9 mouse cellular contexts compared by ENCODE assay signal in genomic region chr17:46618394-46618768, GRCm38 (mm10). TPM values are rescaled to one million over a fixed set of nuclear protein-coding genes. Genes with fewer than 3 reads are reported as not detected.
DNase-seq lines count a peak whose midpoint lies in the region; ATAC-seq lines count a peak whose summit lies in the region.
"Had no signal": no experiment of that assay in that cellular context is flagged by ENCODE, and none has a peak within 500 bp of the region (broad histone marks: within the 10 kb centered on the region; RNA-seq: fewer than 3 reads in every experiment).

No protein-coding gene starts in this region.

- no peaks in the 10 kb centered on the region for H3K27me3 ChIP-seq in lung, embryonic 15.5 days
- no peaks in the 10 kb centered on the region for H3K27me3 ChIP-seq in forebrain, embryonic 14.5 days (replicated peaks; ENCODE audit: control insufficient read depth, insufficient read depth, low read length)
- H3K27me3 ChIP-seq in limb, embryonic 12.5 days, result no peaks in the 10 kb centered on the region
- H3K27me3 ChIP-seq in stomach, embryonic 15.5 days (replicated peaks), result no peaks in the 10 kb centered on the region
- H3K27me3 ChIP-seq: liver, embryonic 15.5 days had no signal

- H3K36me3 ChIP-seq in lung, embryonic 15.5 days, result no peaks in the 10 kb centered on the region
- no peaks in the 10 kb centered on the region for H3K36me3 ChIP-seq in forebrain, embryonic 14.5 days (ENCODE audit: control insufficient read depth, insufficient read depth, low read length)
- H3K36me3 ChIP-seq in limb, embryonic 12.5 days, result no peaks in the 10 kb centered on the region
- H3K36me3 ChIP-seq in stomach, embryonic 15.5 days, result no peaks in the 10 kb centered on the region
- H3K36me3 ChIP-seq: liver, embryonic 15.5 days had no signal

- H3K4me3 ChIP-seq in lung, embryonic 15.5 days, result peak overlapping the region; percentile 7; the same call in 1 of the 2 replicates
- H3K4me3 ChIP-seq in forebrain, embryonic 14.5 days (ENCODE audit: low read depth, low read length), result no peak overlapping the region
- H3K4me3 ChIP-seq in limb, embryonic 12.5 days (replicated peaks), result peak overlapping the region; percentile 27
- H3K4me3 ChIP-seq in stomach, embryonic 15.5 days (replicated peaks), result peak overlapping the region; percentile 9
- H3K4me3 ChIP-seq: liver, embryonic 15.5 days had no signal

- intact Hi-C loops in left cerebral cortex, postnatal 14 days (cut with DNase I), result no loop called here

- under 1% methylated on average over 6 of the region's 6 CpGs for WGBS in lung, embryonic 15.5 days
- 7% methylated on average over 6 of the region's 6 CpGs for WGBS in forebrain, embryonic 14.5 days
- WGBS in limb, embryonic 12.5 days, result 2% methylated on average over 6 of the region's 6 CpGs
- 15% methylated on average over 6 of the region's 6 CpGs for WGBS in stomach, embryonic 15.5 days

- peak overlapping the region; percentile 37; the same call in 1 of the 2 replicates for H3K9ac ChIP-seq in lung, embryonic 15.5 days
- peak overlapping the region; percentile 58 for H3K9ac ChIP-seq in forebrain, embryonic 14.5 days (ENCODE audit: low read length)
- peak overlapping the region; percentile 60; the same call in 1 of the 2 replicates for H3K9ac ChIP-seq in limb, embryonic 12.5 days (replicated peaks)
- H3K9ac ChIP-seq in stomach, embryonic 15.5 days, result no peak overlapping the region; the same call in 1 of the 2 replicates
- H3K9ac ChIP-seq: liver, embryonic 15.5 days had no signal

- DNase-seq in lung, postnatal 25 days (ENCODE audit: low spot score), result no peak
- DNase-seq in forebrain, embryonic 14.5 days (ENCODE audit: low spot score), result peak; percentile 54
- DNase-seq in layer of hippocampus, adult 11-12 months (ENCODE audit: low spot score), result no peak
- no peak for DNase-seq in left cerebral cortex, postnatal 14 days (ENCODE audit: low spot score in 2 of 2)
- no peak for DNase-seq in cerebellum, postnatal 25 days

- no peaks in the 10 kb centered on the region for H3K9me3 ChIP-seq in lung, embryonic 15.5 days
- no peaks in the 10 kb centered on the region for H3K9me3 ChIP-seq in forebrain, embryonic 14.5 days (replicated peaks; ENCODE audit: control insufficient read depth, low read length)
- H3K9me3 ChIP-seq in limb, embryonic 12.5 days, result no peaks in the 10 kb centered on the region
- no peaks in the 10 kb centered on the region for H3K9me3 ChIP-seq in stomach, embryonic 15.5 days
- H3K9me3 ChIP-seq: liver, embryonic 15.5 days had no signal

- H3K27ac ChIP-seq in lung, embryonic 15.5 days, result peak overlapping the region; percentile 96
- H3K27ac ChIP-seq in forebrain, embryonic 14.5 days (ENCODE audit: low read depth, low read length), result peak overlapping the region; percentile 78
- H3K27ac ChIP-seq in limb, embryonic 12.5 days, result peak overlapping the region; percentile 99
- H3K27ac ChIP-seq in stomach, embryonic 15.5 days, result peak overlapping the region; percentile 92
- H3K27ac ChIP-seq: liver, embryonic 15.5 days had no signal

- ATAC-seq in lung, embryonic 15.5 days (ENCODE audit: borderline replicate concordance, extremely low read depth, low FRiP score, low TSS enrichment), result 0 out of 2 replicates have a peak, but pooled peaks have one; percentile 9
- no peak; the same call in 1 of the 2 replicates for ATAC-seq in forebrain, embryonic 14.5 days
- ATAC-seq in limb, embryonic 12.5 days (ENCODE audit: insufficient number of reproducible peaks, insufficient read depth, low FRiP score, low TSS enrichment, low read depth), result peak; percentile 64
- peak; percentile 29; the same call in 1 of the 2 replicates for ATAC-seq in stomach, embryonic 15.5 days (ENCODE audit: insufficient read depth, low FRiP score, low read depth)

- H3K4me2 ChIP-seq in lung, embryonic 15.5 days, result peak overlapping the region; percentile 47
- H3K4me2 ChIP-seq in forebrain, embryonic 14.5 days (ENCODE audit: low read length), result peak overlapping the region; percentile 32
- H3K4me2 ChIP-seq in limb, embryonic 12.5 days, result peak overlapping the region; percentile 61
- H3K4me2 ChIP-seq in stomach, embryonic 15.5 days, result peak overlapping the region; percentile 44
- H3K4me2 ChIP-seq: liver, embryonic 15.5 days had no signal

- H3K4me1 ChIP-seq in lung, embryonic 15.5 days, result peaks cover 92% of the 10 kb centered on the region
- H3K4me1 ChIP-seq in forebrain, embryonic 14.5 days (ENCODE audit: control insufficient read depth, insufficient read depth, low read length), result peaks cover 49% of the 10 kb centered on the region
- peaks cover 95% of the 10 kb centered on the region for H3K4me1 ChIP-seq in limb, embryonic 12.5 days (replicated peaks)
- H3K4me1 ChIP-seq in stomach, embryonic 15.5 days, result peaks cover 80% of the 10 kb centered on the region

RNA-seq across cellular contexts. Expression of gene Ptk7, which starts 10.9 kb away (rescaled TPM):
- polyA plus RNA-seq in lung, embryonic 15.5 days (2015; fragmentation: Nextera tagmentation; extraction: Ambion mirVana), result 134 and 142 TPM in 2 replicates
- polyA plus RNA-seq in forebrain, embryonic 14.5 days (2014; fragmentation: Nextera tagmentation; extraction: Ambion mirVana), result 15.3 and 19.0 TPM in 2 replicates
- 156 and 165 TPM in 2 replicates for polyA plus RNA-seq in limb, embryonic 12.5 days (2016; fragmentation: Nextera tagmentation; extraction: Ambion mirVana)
- 87.6 and 89.8 TPM in 2 replicates for polyA plus RNA-seq in stomach, embryonic 15.5 days (2015; fragmentation: Nextera tagmentation; extraction: Ambion mirVana)
- total RNA-seq in left cerebral cortex, postnatal 14 days (2021), result 10 to 100 TPM; 13.8 to 13.9 TPM

RNA-seq across cellular contexts. Expression of gene Klc4, which starts 27.4 kb away (rescaled TPM):
- polyA plus RNA-seq in lung, embryonic 15.5 days (2015; fragmentation: Nextera tagmentation; extraction: Ambion mirVana), result 24.9 and 25.8 TPM in 2 replicates
- 34.7 and 38.8 TPM in 2 replicates for polyA plus RNA-seq in forebrain, embryonic 14.5 days (2014; fragmentation: Nextera tagmentation; extraction: Ambion mirVana)
- polyA plus RNA-seq in limb, embryonic 12.5 days (2016; fragmentation: Nextera tagmentation; extraction: Ambion mirVana), result 27.2 and 27.6 TPM in 2 replicates
- polyA plus RNA-seq in stomach, embryonic 15.5 days (2015; fragmentation: Nextera tagmentation; extraction: Ambion mirVana), result 38.4 and 41.4 TPM in 2 replicates
- 10 to 100 TPM; 15.8 to 16.5 TPM for total RNA-seq in left cerebral cortex, postnatal 14 days (2021)

RNA-seq across cellular contexts. Expression of gene Mrpl2, which starts 27.6 kb away (rescaled TPM):
- 106 TPM in 2 replicates for polyA plus RNA-seq in lung, embryonic 15.5 days (2015; fragmentation: Nextera tagmentation; extraction: Ambion mirVana)
- 83.3 and 108 TPM in 2 replicates for polyA plus RNA-seq in forebrain, embryonic 14.5 days (2014; fragmentation: Nextera tagmentation; extraction: Ambion mirVana)
- 99.5 and 112 TPM in 2 replicates for polyA plus RNA-seq in limb, embryonic 12.5 days (2016; fragmentation: Nextera tagmentation; extraction: Ambion mirVana)
- 112 and 126 TPM in 2 replicates for polyA plus RNA-seq in stomach, embryonic 15.5 days (2015; fragmentation: Nextera tagmentation; extraction: Ambion mirVana)
- 10 to 100 TPM; 45.6 to 54.2 TPM for total RNA-seq in left cerebral cortex, postnatal 14 days (2021)

RNA-seq across cellular contexts. Expression of gene Cul7, which starts 31.8 kb away (rescaled TPM):
- 48.2 and 49.5 TPM in 2 replicates for polyA plus RNA-seq in lung, embryonic 15.5 days (2015; fragmentation: Nextera tagmentation; extraction: Ambion mirVana)
- 28.3 and 30.2 TPM in 2 replicates for polyA plus RNA-seq in forebrain, embryonic 14.5 days (2014; fragmentation: Nextera tagmentation; extraction: Ambion mirVana)
- 56.1 and 60.1 TPM in 2 replicates for polyA plus RNA-seq in limb, embryonic 12.5 days (2016; fragmentation: Nextera tagmentation; extraction: Ambion mirVana)
- 42.9 and 49.5 TPM in 2 replicates for polyA plus RNA-seq in stomach, embryonic 15.5 days (2015; fragmentation: Nextera tagmentation; extraction: Ambion mirVana)
- total RNA-seq in left cerebral cortex, postnatal 14 days (2021), result 10 to 100 TPM; 30.2 to 33.4 TPM

RNA-seq across cellular contexts. Expression of gene Rrp36, which starts 55.8 kb away (rescaled TPM):
- 55.1 and 56.2 TPM in 2 replicates for polyA plus RNA-seq in lung, embryonic 15.5 days (2015; fragmentation: Nextera tagmentation; extraction: Ambion mirVana)
- polyA plus RNA-seq in forebrain, embryonic 14.5 days (2014; fragmentation: Nextera tagmentation; extraction: Ambion mirVana), result 30.1 and 31.4 TPM in 2 replicates
- polyA plus RNA-seq in limb, embryonic 12.5 days (2016; fragmentation: Nextera tagmentation; extraction: Ambion mirVana), result 68.8 and 70.0 TPM in 2 replicates
- polyA plus RNA-seq in stomach, embryonic 15.5 days (2015; fragmentation: Nextera tagmentation; extraction: Ambion mirVana), result 53.2 and 57.2 TPM in 2 replicates
- 10 to 100 TPM; 14.1 to 15.7 TPM for total RNA-seq in left cerebral cortex, postnatal 14 days (2021)
